Mouse (Mus musculus) kidney, postnatal 0 days (tissue): ENCODE results near the gene Olfr11. TPM values are rescaled to one million over a fixed set of nuclear protein-coding genes. Genes with fewer than 3 reads are reported as not detected.

Experiments
- ATAC-seq: fragments of 200-750 bp; cut with Nextera tagmentation; replicated peaks from 2 replicates; pipeline ENCODE4 v1.8.0; 2017; ENCODE audit warnings: low read depth, moderate number of reproducible peaks, moderate TSS enrichment, moderate library complexity; ENCODE audit not compliant: low FRiP score
- DNase-seq: peaks from one replicate; pipeline ENCODE4 v3.0.0-alpha.2; 2016; ENCODE audit warnings: low spot score
- H3K27ac ChIP-seq: fragments of 300-500 bp; sonication (generic); 2 replicates; pipeline ENCODE4 v1.5.1; 2014; ENCODE audit warnings: mild to moderate bottlenecking
- H3K27me3 ChIP-seq: fragments of 300-500 bp; sonication (generic); 2 replicates; pipeline ENCODE4 v1.6.1; 2014; ENCODE audit warnings: low read length, mixed read lengths; ENCODE audit not compliant: insufficient read depth
- H3K36me3 ChIP-seq: fragments of 300-500 bp; sonication (generic); 2 replicates; pipeline ENCODE4 v1.6.1; 2014; ENCODE audit warnings: low read length, mixed read lengths; ENCODE audit not compliant: insufficient read depth
- H3K4me1 ChIP-seq: fragments of 300-500 bp; sonication (generic); replicated peaks from 2 replicates; pipeline ENCODE4 v1.6.1; 2014; ENCODE audit warnings: antibody characterized with exemption, low read length, mixed read lengths; ENCODE audit not compliant: insufficient read depth
- H3K4me2 ChIP-seq: fragments of 300-500 bp; sonication (generic); 2 replicates; pipeline ENCODE4 v1.6.1; 2014; ENCODE audit warnings: mild to moderate bottlenecking, low read length, moderate library complexity, mixed read lengths
- H3K4me3 ChIP-seq: fragments of 300-500 bp; sonication (generic); replicated peaks from 2 replicates; pipeline ENCODE4 v1.5.1; 2014; ENCODE audit warnings: low read depth, low read length
- H3K9ac ChIP-seq: fragments of 300-500 bp; sonication (generic); 2 replicates; pipeline ENCODE4 v1.6.1; 2014; ENCODE audit warnings: low read depth, low read length
- H3K9me3 ChIP-seq: fragments of 300-500 bp; sonication (generic); replicated peaks from 2 replicates; pipeline ENCODE4 v1.6.1; 2016; ENCODE audit warnings: low read length, inconsistent platforms, mixed read lengths
- CTCF ChIP-seq: IDR thresholded peaks from 2 replicates; pipeline ENCODE4 v1.5.1; 2016; ENCODE audit warnings: antibody characterized with exemption, low read depth, mild to moderate bottlenecking, moderate library complexity
- WGBS: fragments of 180-500 bp; shearing (Covaris S2); extraction: QIAGEN DNeasy Blood & Tissue Kit; methylation state at CpG from one replicate; pipeline ENCODE4 v1.1.7; 2014; 5-methylcytosine and 5-hydroxymethylcytosine counted together
- polyA plus RNA-seq: library from polyadenylated mRNA; unstranded; fragments of >200 nt; fragmentation: Nextera tagmentation; extraction: Ambion mirVana; gene quantifications from 2 replicates; pipeline ENCODE4 v1.2.1, GENCODE M21; 2015

The Olfr11 gene
- polyA plus RNA-seq, result not detected in 2 replicates

DNA sequence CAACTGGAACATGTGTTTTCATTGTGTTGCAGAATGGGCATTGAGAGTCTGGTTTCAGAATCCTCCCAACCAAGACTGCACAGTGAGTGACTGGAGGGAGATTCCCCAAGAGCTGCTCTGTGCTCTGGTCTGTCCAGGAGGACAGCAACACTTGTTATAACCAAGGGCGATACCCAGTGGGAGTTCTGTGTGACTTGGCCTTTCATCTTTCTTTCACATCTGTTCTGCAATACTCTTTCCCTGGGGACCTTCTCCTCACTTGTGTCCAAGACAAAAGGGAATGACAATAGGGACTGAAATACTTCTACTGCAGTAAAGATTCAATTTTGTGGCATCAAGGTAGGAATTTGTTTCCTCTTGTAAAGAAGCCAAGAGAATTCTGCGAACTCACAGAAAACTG, at the start of gene Olfr11:
Gene Olfr11 (minus strand): TSS at position 101 of the 400 bp plus-strand sequence.
- H3K4me2 ChIP-seq, result no peak within 1 kb of the TSS
- no peak within 1 kb of the TSS for H3K27ac ChIP-seq
- TF ChIP-seq CTCF, result no peak
- no peaks in the 10 kb centered on the region for H3K4me1 ChIP-seq
- no peak within 1 kb of the TSS for H3K9ac ChIP-seq
- no peaks in the 10 kb centered on the region for H3K27me3 ChIP-seq
- no peaks in the 10 kb centered on the region for H3K9me3 ChIP-seq
- no peak for DNase-seq
- H3K4me3 ChIP-seq, result no peak within 1 kb of the TSS
- no peaks in the 10 kb centered on the region for H3K36me3 ChIP-seq
- no peak for ATAC-seq
- 86% methylated on average over 2 of the region's 2 CpGs for WGBS

- no peak for DNase-seq
- Histone ChIP-seq H3K9me3 (no peaks in the 10 kb centered on the region), H3K27me3 (no peaks in the 10 kb centered on the region), H3K4me2 (no peak within 1 kb of the TSS), H3K27ac (no peak within 1 kb of the TSS), H3K9ac (no peak within 1 kb of the TSS), H3K4me1 (no peaks in the 10 kb centered on the region), H3K36me3 (no peaks in the 10 kb centered on the region), H3K4me3 (no peak within 1 kb of the TSS)
- WGBS, result 86% methylated on average over 2 of the region's 2 CpGs
- TF ChIP-seq CTCF, result no peak
- no peak for ATAC-seq
Observed at GRCm38 (mm10) chr13:21677305-21677704, 35.0 kb upstream of the Olfr11 start, which contains the start of gene Olfr1360. Olfr1360 (minus strand) TSS chr13:21677405.

GRCm38 (mm10) chr13:21663286-21663685, 21.0 kb upstream of the Olfr11 start, which contains the start of gene Olfr1361:
Olfr1361 (minus strand) TSS chr13:21663386.
- WGBS, result 38% methylated on average over 2 of the region's 2 CpGs
- no peak for DNase-seq
- Histone ChIP-seq H3K27ac (no peak within 1 kb of the TSS), H3K36me3 (no peaks in the 10 kb centered on the region), H3K4me3 (no peak within 1 kb of the TSS), H3K9me3 (no peaks in the 10 kb centered on the region), H3K27me3 (no peaks in the 10 kb centered on the region), H3K4me1 (no peaks in the 10 kb centered on the region), H3K4me2 (no peak within 1 kb of the TSS), H3K9ac (no peak within 1 kb of the TSS)
- no peak for ATAC-seq
- TF ChIP-seq CTCF, result no peak

GRCm38 (mm10) chr13:21613922-21614321, 28.4 kb downstream of the Olfr11 start, which contains the start of gene Olfr1362:
Olfr1362 (minus strand) TSS chr13:21614022.
- Histone ChIP-seq H3K36me3 (no peaks in the 10 kb centered on the region), H3K27ac (no peak within 1 kb of the TSS), H3K4me1 (no peaks in the 10 kb centered on the region), H3K27me3 (no peaks in the 10 kb centered on the region), H3K9me3 (no peaks in the 10 kb centered on the region), H3K4me3 (no peak within 1 kb of the TSS), H3K4me2 (no peak within 1 kb of the TSS), H3K9ac (no peak within 1 kb of the TSS)
- DNase-seq, result no peak
- TF ChIP-seq CTCF, result no peak
- no peak for ATAC-seq

DNA sequence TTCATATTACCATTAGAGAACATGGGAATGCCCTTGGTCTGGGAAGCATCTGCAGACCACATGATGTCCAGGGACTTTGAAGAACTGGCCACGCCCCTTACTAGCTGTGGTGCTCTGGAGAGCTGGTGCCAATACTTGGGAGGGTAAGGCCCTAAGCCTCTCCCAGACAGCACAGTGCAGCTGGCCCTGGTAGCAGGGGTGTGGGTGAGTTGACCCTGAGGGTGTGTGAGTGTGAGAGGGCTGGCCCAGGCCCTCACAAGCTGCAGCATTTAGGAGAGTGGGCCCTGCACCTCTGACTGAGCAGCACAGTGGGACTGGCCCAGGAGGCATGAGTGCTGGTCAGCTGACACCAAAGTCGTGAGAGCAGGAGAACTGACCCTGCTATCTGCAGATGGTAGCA, 50.7 kb downstream of the Olfr11 start:
- TF ChIP-seq CTCF, result no peak
- Histone ChIP-seq H3K4me3 (no peak overlapping the region), H3K4me1 (no peaks in the 10 kb centered on the region), H3K36me3 (no peaks in the 10 kb centered on the region), H3K27ac (no peak overlapping the region), H3K4me2 (no peak overlapping the region), H3K9me3 (no peaks in the 10 kb centered on the region), H3K9ac (no peak overlapping the region), H3K27me3 (no peaks in the 10 kb centered on the region)
- no peak for DNase-seq
- ATAC-seq, result no peak
- WGBS, result 58% methylated on average over 2 of the region's 2 CpGs

Other genes with a start within 250 kb of the Olfr11 start
- 64.7 and 65.4 TPM in 2 replicates for gene Zkscan3, start 239.8 kb downstream of the Olfr11 start, polyA plus RNA-seq
- gene Pgbd1, start 201.5 kb downstream of the Olfr11 start, polyA plus RNA-seq, result 2.0 and 2.5 TPM in 2 replicates
- 21.1 and 23.2 TPM in 2 replicates for gene Zscan26, start 188.8 kb downstream of the Olfr11 start, polyA plus RNA-seq
- 3.4 and 3.7 TPM in 2 replicates for gene Nkapl, start 174.0 kb downstream of the Olfr11 start, polyA plus RNA-seq
- 4.0 and 4.3 TPM in 2 replicates for gene Zkscan4, start 163.6 kb downstream of the Olfr11 start, polyA plus RNA-seq
- not detected in 2 replicates for gene Gm10065, start 163.1 kb downstream of the Olfr11 start, polyA plus RNA-seq
- gene AK157302, start 147.3 kb downstream of the Olfr11 start, polyA plus RNA-seq, result 0.43 TPM in 2 replicates
- gene Gm11273, start 141.1 kb downstream of the Olfr11 start, polyA plus RNA-seq, result 13.3 and 18.1 TPM in 2 replicates
- 4.6 and 5.0 TPM in 2 replicates for gene Zkscan8, start 111.4 kb downstream of the Olfr11 start, polyA plus RNA-seq
- 0.11 and 0.13 TPM in 2 replicates for gene Olfr1366, start 99.7 kb downstream of the Olfr11 start, polyA plus RNA-seq
- not detected in 2 replicates for gene Olfr1535, start 82.6 kb downstream of the Olfr11 start, polyA plus RNA-seq
- not detected in 2 replicates for gene Olfr1364, start 60.8 kb downstream of the Olfr11 start, polyA plus RNA-seq
- not detected in 2 replicates for gene Olfr1362, start 28.5 kb downstream of the Olfr11 start, polyA plus RNA-seq
- not detected in 2 replicates for gene Olfr1361, start 20.9 kb upstream of the Olfr11 start, polyA plus RNA-seq
- not detected in 2 replicates for gene Olfr1360, start 34.9 kb upstream of the Olfr11 start, polyA plus RNA-seq
- not detected in 2 replicates for gene Olfr1359, start 55.6 kb upstream of the Olfr11 start, polyA plus RNA-seq
- gene Hist1h2bl, start 73.6 kb upstream of the Olfr11 start, polyA plus RNA-seq, result 2.1 and 3.7 TPM in 2 replicates
- 21.2 and 27.1 TPM in 2 replicates for gene Hist1h2ai, start 73.9 kb upstream of the Olfr11 start, polyA plus RNA-seq
- 5.6 and 7.2 TPM in 2 replicates for gene Hist1h3h, start 75.1 kb upstream of the Olfr11 start, polyA plus RNA-seq
- gene Hist1h2bm, start 79.5 kb upstream of the Olfr11 start, polyA plus RNA-seq, result 2.1 and 2.4 TPM in 2 replicates
- 0.34 and 0.65 TPM in 2 replicates for gene Hist1h4j, start 92.5 kb upstream of the Olfr11 start, polyA plus RNA-seq
- gene Hist1h4k, start 108.0 kb upstream of the Olfr11 start, polyA plus RNA-seq, result 2.0 and 3.0 TPM in 2 replicates
- 18.1 and 21.5 TPM in 2 replicates for gene Hist1h2ak, start 111.3 kb upstream of the Olfr11 start, polyA plus RNA-seq
- gene Hist1h2bn, start 111.6 kb upstream of the Olfr11 start, polyA plus RNA-seq, result 1.8 and 4.6 TPM in 2 replicates
- gene Hist1h1b, start 138.1 kb upstream of the Olfr11 start, polyA plus RNA-seq, result 13.2 and 13.8 TPM in 2 replicates
- gene Hist1h3i, start 140.9 kb upstream of the Olfr11 start, polyA plus RNA-seq, result 66.0 and 72.0 TPM in 2 replicates
- 4.6 TPM in 1 of 2 replicates, not detected in the other for gene Hist1h2an, start 144.7 kb upstream of the Olfr11 start, polyA plus RNA-seq
- gene Hist1h2bp, start 144.9 kb upstream of the Olfr11 start, polyA plus RNA-seq, result 0.71 and 1.5 TPM in 2 replicates
- gene Hist1h2bq, start 167.7 kb upstream of the Olfr11 start, polyA plus RNA-seq, result 12.2 and 13.7 TPM in 2 replicates
- gene Hist1h2ao, start 167.9 kb upstream of the Olfr11 start, polyA plus RNA-seq, result not detected in 2 replicates
- not detected in 2 replicates for gene Hist1h4m, start 169.2 kb upstream of the Olfr11 start, polyA plus RNA-seq
- 6.0 and 6.3 TPM in 2 replicates for gene Hist1h4n, start 189.7 kb upstream of the Olfr11 start, polyA plus RNA-seq
- gene Hist1h2ap, start 191.0 kb upstream of the Olfr11 start, polyA plus RNA-seq, result 2,281 and 2,496 TPM in 2 replicates
- gene Hist1h2br, start 191.2 kb upstream of the Olfr11 start, polyA plus RNA-seq, result 13.2 TPM in 2 replicates